Mouse (Mus musculus) MEL (cell line): ENCODE measurements at regions not wholly inside any gene's neighbourhood (a gene's known extent, or its start where the extent isn't known, plus 50 kb on each side); places are given as distances from the start of the nearest gene placed in this dataset.

ENCODE experiments used
- DNase-seq: peaks from one replicate; pipeline ENCODE4 v3.0.0; 2011; ENCODE audit warnings: low read depth, low spot score
- H3K27ac ChIP-seq: 2 replicates; pipeline ENCODE4 v1.5.1; 2012; ENCODE audit warnings: low read depth, mild to moderate bottlenecking, control low read depth, low read length, moderate library complexity; ENCODE audit not compliant: control insufficient read depth
- H3K27me3 ChIP-seq, 2 experiments: fragments of 150-350 bp in 1 of 2; sonication (generic) in 1 of 2; 2 replicates each; pipeline ENCODE4 v1.6.1; 2012; ENCODE audit warnings: low read length in 2 of 2, mild to moderate bottlenecking in 2 of 2, improper control_type of control experiment in 1 of 2, moderate library complexity in 1 of 2; ENCODE audit not compliant: insufficient read depth in 2 of 2, control insufficient read depth in 1 of 2
- H3K36me3 ChIP-seq, 2 experiments: 2 replicates each; pipeline ENCODE4 v1.6.1; 2012 to 2014; ENCODE audit warnings: low read length in 2 of 2, improper control_type of control experiment in 1 of 2, inconsistent platforms in 1 of 2, mild to moderate bottlenecking in 1 of 2; ENCODE audit not compliant: insufficient read depth in 2 of 2, control insufficient read depth in 1 of 2
- H3K4me1 ChIP-seq, 2 experiments: fragments of 150-350 bp in 1 of 2; sonication (generic) in 1 of 2; 2 replicates each; pipeline ENCODE4 v1.6.1; 2012; ENCODE audit warnings: low read length in 2 of 2, improper control_type of control experiment in 1 of 2, mild to moderate bottlenecking in 1 of 2; ENCODE audit not compliant: insufficient read depth in 2 of 2, control insufficient read depth in 1 of 2
- H3K4me3 ChIP-seq, 2 experiments: fragments of 150-350 bp in 1 of 2; sonication (generic) in 1 of 2; 2 replicates each; pipeline ENCODE4 v1.5.1; 2012; ENCODE audit warnings: low read depth in 2 of 2, low read length in 2 of 2, mild to moderate bottlenecking in 2 of 2, moderate library complexity in 2 of 2, control low read depth in 1 of 2, improper control_type of control experiment in 1 of 2; ENCODE audit not compliant: control insufficient read depth in 1 of 2, insufficient read depth in 1 of 2
- H3K79me2 ChIP-seq: 2 replicates; pipeline ENCODE4 v1.6.1; 2012; ENCODE audit warnings: mild to moderate bottlenecking, low read length, moderate library complexity; ENCODE audit not compliant: control insufficient read depth, poor library complexity, insufficient read depth
- H3K9ac ChIP-seq: 2 replicates; pipeline ENCODE4 v1.6.1; 2012; ENCODE audit warnings: low read depth, mild to moderate bottlenecking, control low read depth, low read length, moderate library complexity; ENCODE audit not compliant: control insufficient read depth, poor library complexity, severe bottlenecking
- H3K9me3 ChIP-seq: fragments of 150-350 bp; sonication (generic); replicated peaks from 2 replicates; pipeline ENCODE4 v1.6.1; 2012; ENCODE audit warnings: mild to moderate bottlenecking, low read length, improper control_type of control experiment, moderate library complexity; ENCODE audit not compliant: insufficient read depth
- BHLHE40 ChIP-seq: IDR thresholded peaks from 2 replicates; pipeline ENCODE4 v1.6.1; 2012; ENCODE audit warnings: low read depth, mild to moderate bottlenecking, inconsistent platforms, low read length, improper control_type of control experiment, borderline replicate concordance
- CHD2 ChIP-seq: IDR thresholded peaks from 2 replicates; pipeline ENCODE4 v1.6.1; 2011; ENCODE audit warnings: low read length, improper control_type of control experiment
- CTCF ChIP-seq, 3 experiments: IDR thresholded peaks in 2 of 3; conservative IDR thresholded peaks in 1 of 3; 2 replicates each; pipeline ENCODE4 v1.5.1; 2011 to 2012; ENCODE audit warnings: low read length in 3 of 3, low read depth in 2 of 3, mild to moderate bottlenecking in 2 of 3, improper control_type of control experiment in 1 of 3, inconsistent platforms in 1 of 3, mixed read lengths in 1 of 3, moderate library complexity in 1 of 3; ENCODE audit not compliant: control insufficient read depth in 1 of 3, insufficient read depth in 1 of 3, poor library complexity in 1 of 3, severe bottlenecking in 1 of 3
- ELF1 ChIP-seq: IDR thresholded peaks from 2 replicates; pipeline ENCODE4 v1.6.1; 2014; ENCODE audit warnings: low read depth, mild to moderate bottlenecking, inconsistent platforms, low read length, improper control_type of control experiment, moderate library complexity
- EP300 ChIP-seq, 2 experiments: IDR thresholded peaks; 2 replicates each; pipeline ENCODE4 v1.6.1; 2011; ENCODE audit warnings: improper control_type of control experiment in 2 of 2, low read length in 2 of 2, low read depth in 1 of 2, mild to moderate bottlenecking in 1 of 2
- ETS1 ChIP-seq: IDR thresholded peaks from 2 replicates; pipeline ENCODE4 v1.6.1; 2012; ENCODE audit warnings: low read depth, mild to moderate bottlenecking, inconsistent platforms, low read length, improper control_type of control experiment, moderate library complexity
- GABPA ChIP-seq: IDR thresholded peaks from 2 replicates; pipeline ENCODE4 v1.6.1; 2012; ENCODE audit warnings: low read depth, mild to moderate bottlenecking, inconsistent platforms, low read length, improper control_type of control experiment, moderate library complexity
- GATA1 ChIP-seq: IDR thresholded peaks from 2 replicates; pipeline ENCODE4 v1.6.1; 2011; ENCODE audit warnings: low read depth, low read length, improper control_type of control experiment
- HCFC1 ChIP-seq: IDR thresholded peaks from 2 replicates; pipeline ENCODE4 v1.6.1; 2012; ENCODE audit warnings: low read depth, mild to moderate bottlenecking, inconsistent platforms, low read length, improper control_type of control experiment, moderate library complexity
- JUND ChIP-seq: IDR thresholded peaks from 2 replicates; pipeline ENCODE4 v1.6.1; 2011; ENCODE audit warnings: low read depth, mild to moderate bottlenecking, improper control_type of control experiment, low read length
- KAT2A ChIP-seq: conservative IDR thresholded peaks from 2 replicates; pipeline ENCODE4 v1.6.1; 2012; ENCODE audit warnings: low read depth, low read length, improper control_type of control experiment, inconsistent platforms
- MAX ChIP-seq: IDR thresholded peaks from 2 replicates; pipeline ENCODE4 v1.6.1; 2011; ENCODE audit warnings: low read length, improper control_type of control experiment
- MEF2A ChIP-seq: IDR thresholded peaks from 2 replicates; pipeline ENCODE4 v1.6.1; 2014; ENCODE audit warnings: low read depth, mild to moderate bottlenecking, inconsistent platforms, low read length, improper control_type of control experiment; ENCODE audit not compliant: poor library complexity, insufficient replicate concordance, severe bottlenecking; ENCODE audit errors: extremely low read depth
- MYB ChIP-seq: IDR thresholded peaks from 2 replicates; pipeline ENCODE4 v1.6.1; 2011; ENCODE audit warnings: mild to moderate bottlenecking, low read depth, low read length, improper control_type of control experiment
- MYC ChIP-seq: IDR thresholded peaks from 2 replicates; pipeline ENCODE4 v1.6.1; 2011; ENCODE audit warnings: low read depth, mild to moderate bottlenecking, low read length, improper control_type of control experiment, moderate library complexity
- NRF1 ChIP-seq: IDR thresholded peaks from 2 replicates; pipeline ENCODE4 v1.6.1; 2014; ENCODE audit warnings: low read depth, mild to moderate bottlenecking, inconsistent platforms, low read length, improper control_type of control experiment, moderate library complexity; ENCODE audit not compliant: poor library complexity, insufficient read depth, severe bottlenecking
- POLR2A ChIP-seq, 2 experiments: IDR thresholded peaks; 2 replicates each; pipeline ENCODE4 v1.6.1; 2011 to 2012; ENCODE audit warnings: low read length in 2 of 2, mild to moderate bottlenecking in 2 of 2, control low read depth in 1 of 2, improper control_type of control experiment in 1 of 2, low read depth in 1 of 2, moderate library complexity in 1 of 2; ENCODE audit not compliant: control insufficient read depth in 1 of 2, insufficient read depth in 1 of 2, poor library complexity in 1 of 2
- POLR2AphosphoS2 ChIP-seq: IDR thresholded peaks from 2 replicates; pipeline ENCODE4 v1.6.1; 2011; ENCODE audit warnings: low read length, improper control_type of control experiment
- SMC3 ChIP-seq: IDR thresholded peaks from 2 replicates; pipeline ENCODE4 v1.6.1; 2011; ENCODE audit warnings: low read depth, low read length, improper control_type of control experiment
- TAL1 ChIP-seq: IDR thresholded peaks from 2 replicates; pipeline ENCODE4 v1.6.1; 2012; ENCODE audit warnings: mild to moderate bottlenecking, inconsistent platforms, low read length, moderate library complexity, mixed read lengths
- TCF12 ChIP-seq: IDR thresholded peaks from 2 replicates; pipeline ENCODE4 v1.6.1; 2014; ENCODE audit warnings: low read depth, mild to moderate bottlenecking, inconsistent platforms, low read length, improper control_type of control experiment, moderate library complexity
- USF2 ChIP-seq, 2 experiments: IDR thresholded peaks; 2 replicates each; pipeline ENCODE4 v1.6.1; 2011 to 2012; ENCODE audit warnings: improper control_type of control experiment in 2 of 2, low read length in 2 of 2, borderline replicate concordance in 1 of 2, inconsistent platforms in 1 of 2, low read depth in 1 of 2, mild to moderate bottlenecking in 1 of 2; ENCODE audit not compliant: insufficient read depth in 1 of 2
- ZMIZ1 ChIP-seq: IDR thresholded peaks from 2 replicates; pipeline ENCODE4 v1.6.1; 2012; ENCODE audit warnings: low read depth, mild to moderate bottlenecking, inconsistent platforms, low read length, improper control_type of control experiment, moderate library complexity
- ZNF384 ChIP-seq: IDR thresholded peaks from 2 replicates; pipeline ENCODE4 v1.6.1; 2012; ENCODE audit warnings: low read depth, mild to moderate bottlenecking, inconsistent platforms, low read length, improper control_type of control experiment

DNA sequence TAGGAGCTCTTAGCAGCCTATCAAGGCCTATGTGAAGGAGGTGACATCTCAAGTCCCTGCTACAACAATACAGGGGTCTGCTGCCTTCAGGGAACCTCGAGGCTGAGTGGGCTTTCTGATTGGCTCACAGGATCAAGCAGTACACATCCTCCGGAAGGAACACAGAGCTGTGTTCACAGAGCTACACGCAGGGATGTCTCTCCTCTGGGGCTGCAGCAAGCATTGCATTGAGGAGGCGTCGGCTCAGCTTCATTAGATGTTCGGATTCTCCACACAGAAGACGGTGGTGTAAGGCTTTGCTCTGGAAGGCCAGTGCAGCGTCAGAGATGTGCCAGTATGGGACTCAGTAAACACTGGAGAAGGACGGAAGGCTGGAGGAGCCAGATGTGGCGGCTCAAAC lies 57.3 kb upstream of the Crhr1 start:
- DNase-seq: no peak
- TF ChIP-seq USF2 (IDR thresholded peaks at IDR 0.05; ENCODE audit: borderline replicate concordance in 1 of 2, insufficient read depth in 1 of 2, low read depth in 1 of 2, low read length in 2 of 2): no peak
- TF ChIP-seq MEF2A: no peak
- TF ChIP-seq TAL1: no peak
- no peak for TF ChIP-seq CHD2
- no peak for TF ChIP-seq BHLHE40
- no peak for TF ChIP-seq MYC
- no peak for TF ChIP-seq HCFC1
- TF ChIP-seq ETS1: no peak
- no peak for TF ChIP-seq GABPA
- TF ChIP-seq ZNF384: no peak
- no peak for TF ChIP-seq JUND
- no peak for TF ChIP-seq NRF1
- no peak for TF ChIP-seq KAT2A
- TF ChIP-seq CTCF (IDR thresholded peaks at IDR 0.05 in 2 of 3, conservative IDR thresholded peaks at IDR 0.05 in 1 of 3; ENCODE audit: control insufficient read depth in 1 of 3, insufficient read depth in 1 of 3, low read depth in 2 of 3, low read length in 3 of 3, poor library complexity in 1 of 3, severe bottlenecking in 1 of 3): no peak
- TF ChIP-seq SMC3: no peak
- TF ChIP-seq POLR2A (IDR thresholded peaks at IDR 0.05; ENCODE audit: control insufficient read depth in 1 of 2, insufficient read depth in 1 of 2, low read depth in 1 of 2, low read length in 2 of 2, poor library complexity in 1 of 2): no peak
- Histone ChIP-seq H3K27me3 (peaks cover 0 to 1% of the 10 kb centered on the region in 2 experiments; a peak in 1 of 4 replicates), H3K4me1 (no peaks in the 10 kb centered on the region), H3K9ac (no peak overlapping the region), H3K4me3 (no peak overlapping the region), H3K36me3 (no peaks in the 10 kb centered on the region), H3K27ac (no peak overlapping the region), H3K9me3 (no peaks in the 10 kb centered on the region), H3K79me2 (no peaks in the 10 kb centered on the region)

DNA sequence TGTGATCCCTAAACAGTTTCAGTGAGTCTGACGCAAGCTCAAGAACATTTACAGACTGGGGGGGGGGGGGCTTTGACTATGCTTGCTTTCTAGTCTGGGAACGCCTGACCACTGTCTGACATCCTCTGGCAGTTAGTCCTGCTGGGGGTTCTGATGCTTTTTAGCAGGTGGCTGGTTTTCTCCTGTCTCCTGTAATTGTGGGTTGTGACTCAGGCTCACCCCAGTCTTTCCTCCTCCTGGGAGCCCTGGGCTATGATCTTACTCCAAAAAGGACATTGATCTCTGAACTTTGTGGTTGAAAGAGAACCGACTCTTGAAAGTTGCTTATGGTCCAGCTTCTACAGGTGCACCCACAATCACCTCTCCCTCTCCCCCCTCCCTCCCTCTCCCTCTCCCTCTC lies 50.6 kb upstream of the Crhr1 start:
- no peaks in the 10 kb centered on the region for H3K9me3 ChIP-seq
- no peaks in the 10 kb centered on the region for H3K27me3 ChIP-seq
- TF ChIP-seq MYB: no peak
- no peak for TF ChIP-seq ETS1
- TF ChIP-seq TCF12: no peak
- no peak for TF ChIP-seq JUND
- no peak for TF ChIP-seq CHD2
- no peak for TF ChIP-seq ELF1
- TF ChIP-seq EP300 (IDR thresholded peaks at IDR 0.05; ENCODE audit: low read depth in 1 of 2, low read length in 2 of 2): no peak
- TF ChIP-seq SMC3: no peak
- TF ChIP-seq KAT2A: no peak
- TF ChIP-seq POLR2A (IDR thresholded peaks at IDR 0.05; ENCODE audit: control insufficient read depth in 1 of 2, insufficient read depth in 1 of 2, low read depth in 1 of 2, low read length in 2 of 2, poor library complexity in 1 of 2): no peak
- TF ChIP-seq POLR2AphosphoS2: no peak
- TF ChIP-seq TAL1: no peak
- TF ChIP-seq MAX: no peak
- no peak for TF ChIP-seq GATA1
- no peak for TF ChIP-seq NRF1
- no peak for TF ChIP-seq ZMIZ1
- TF ChIP-seq MEF2A: no peak
- no peak for DNase-seq
- no peak overlapping the region for H3K4me3 ChIP-seq
- H3K36me3 ChIP-seq: no peaks in the 10 kb centered on the region
- no peak overlapping the region for H3K9ac ChIP-seq
- H3K79me2 ChIP-seq: no peaks in the 10 kb centered on the region
- H3K4me1 ChIP-seq: no peaks in the 10 kb centered on the region
- H3K27ac ChIP-seq: no peak overlapping the region
